In the genomic region with DNA sequence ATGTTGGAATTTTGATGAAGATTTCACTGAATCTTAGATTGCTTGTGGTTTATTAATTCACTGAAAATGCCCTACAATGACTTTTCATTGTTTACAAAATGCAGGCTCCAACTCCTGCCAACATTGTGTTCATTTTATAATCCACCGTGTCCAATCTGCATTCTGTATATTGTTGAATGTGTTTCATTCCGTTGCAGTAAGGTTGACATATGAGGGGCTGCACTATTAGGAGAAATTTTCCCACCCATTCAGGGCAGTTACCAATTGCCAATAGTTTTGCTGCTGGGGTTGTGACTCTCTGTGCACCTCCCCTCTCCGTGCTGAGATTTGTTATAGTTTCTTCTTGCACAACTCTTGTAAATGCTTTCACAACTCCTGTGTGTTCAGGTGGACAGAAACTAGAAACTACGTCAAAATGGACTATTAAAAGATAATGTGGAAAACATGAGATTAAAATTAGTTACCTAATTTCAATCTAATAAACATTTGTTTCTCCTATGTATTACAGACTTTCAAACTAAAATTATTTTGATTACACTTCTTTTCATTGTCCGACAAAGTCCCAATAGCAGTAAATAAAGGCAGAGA, we compare ENCODE assay signal across 26 mouse cellular contexts.
"Had no signal": no experiment of that assay in that cellular context is flagged by ENCODE, and none has a peak within 500 bp of the region (broad histone marks: within the 10 kb centered on the region; RNA-seq: fewer than 3 reads in every experiment).

No protein-coding gene starts in this region.

- H3K4me1 ChIP-seq: heart, embryonic 13.5 days; heart, embryonic 15.5 days; kidney, embryonic 15.5 days; limb, embryonic 13.5 days; limb, embryonic 15.5 days had no signal

- H3K4me2 ChIP-seq: heart, embryonic 11.5 days; heart, embryonic 13.5 days; heart, embryonic 15.5 days; hindbrain, embryonic 13.5 days; kidney, embryonic 15.5 days; limb, embryonic 13.5 days; limb, embryonic 15.5 days; liver, embryonic 11.5 days had no signal

- H3K9ac ChIP-seq: forebrain, postnatal 0 days; heart, embryonic 13.5 days; heart, embryonic 15.5 days; hindbrain, embryonic 13.5 days; kidney, embryonic 15.5 days; limb, embryonic 13.5 days; limb, embryonic 15.5 days had no signal

- H3K27me3 ChIP-seq: heart, embryonic 13.5 days; heart, embryonic 15.5 days; hindbrain, embryonic 13.5 days; kidney, embryonic 15.5 days; limb, embryonic 13.5 days; limb, embryonic 15.5 days had no signal

- H3K27ac ChIP-seq: heart, adult 2 months; heart, embryonic 13.5 days; heart, embryonic 15.5 days; hindbrain, embryonic 13.5 days; kidney, embryonic 15.5 days; kidney, postnatal 0 days; limb, embryonic 13.5 days; limb, embryonic 15.5 days had no signal

- DNase-seq: forebrain, postnatal 0 days; gastrocnemius, postnatal 14 days; gastrocnemius, postnatal 36 days; heart, adult 11 months; heart, adult 2 months; heart, postnatal 14 days; heart, postnatal 36 days; kidney, adult 11 months; kidney, adult 2 months; kidney, adult 9 months; kidney, postnatal 14 days; kidney, postnatal 36 days; layer of hippocampus, adult 9-11 months; layer of hippocampus, postnatal 36 days; left cerebral cortex, postnatal 4 days had no signal

- H3K4me3 ChIP-seq: heart, adult 2 months; heart, embryonic 13.5 days; heart, embryonic 15.5 days; hindbrain, embryonic 13.5 days; kidney, embryonic 15.5 days; limb, embryonic 13.5 days; limb, embryonic 15.5 days had no signal

- ATAC-seq: forebrain, postnatal 0 days; hindbrain, embryonic 16.5 days; intestine, embryonic 16.5 days had no signal

- H3K36me3 ChIP-seq: heart, embryonic 13.5 days; heart, embryonic 15.5 days; hindbrain, embryonic 13.5 days; kidney, embryonic 15.5 days; limb, embryonic 13.5 days; limb, embryonic 15.5 days had no signal

- H3K9me3 ChIP-seq: heart, embryonic 13.5 days; heart, embryonic 15.5 days; hindbrain, embryonic 13.5 days; kidney, embryonic 15.5 days; limb, embryonic 13.5 days; limb, embryonic 15.5 days had no signal
